Mouse (Mus musculus) left cerebral cortex, postnatal 14 days (tissue): Measurements from ENCODE around the gene Tmem217. TPM values are rescaled to one million over a fixed set of nuclear protein-coding genes. Genes with fewer than 3 reads are reported as not detected.
A peak's percentile ranks its signal among the peaks of the same experiment; 100 is the strongest.

ENCODE experiments used
- DNase-seq, 2 experiments: peaks; one replicate each; pipeline ENCODE4 v3.0.0; 2021 to 2022; ENCODE audit warnings: low spot score in 2 of 2, mixed read lengths in 1 of 2
- intact Hi-C: fragments of 180-260 bp; cut with DNase I; formaldehyde crosslinking; loops from one replicate; pipeline ENCODE4 v1.15.1; 2025
- long read RNA-seq, 2 experiments: library from polyadenylated mRNA; stranded (forward); transcript quantifications; one replicate each; pipeline ENCODE4 v2.0.0; 2021
- total RNA-seq, 2 experiments: library from RNA; stranded (reverse); gene quantifications; 2 replicates each; pipeline ENCODE4 v1.2.3; 2021

Gene Tmem217
- total RNA-seq: under 1 TPM in 1 of 2 experiments, not detected in 1; 0.68 TPM
- long read RNA-seq, experiment 1: 0 reads
- long read RNA-seq, experiment 2: 0 reads

DNA sequence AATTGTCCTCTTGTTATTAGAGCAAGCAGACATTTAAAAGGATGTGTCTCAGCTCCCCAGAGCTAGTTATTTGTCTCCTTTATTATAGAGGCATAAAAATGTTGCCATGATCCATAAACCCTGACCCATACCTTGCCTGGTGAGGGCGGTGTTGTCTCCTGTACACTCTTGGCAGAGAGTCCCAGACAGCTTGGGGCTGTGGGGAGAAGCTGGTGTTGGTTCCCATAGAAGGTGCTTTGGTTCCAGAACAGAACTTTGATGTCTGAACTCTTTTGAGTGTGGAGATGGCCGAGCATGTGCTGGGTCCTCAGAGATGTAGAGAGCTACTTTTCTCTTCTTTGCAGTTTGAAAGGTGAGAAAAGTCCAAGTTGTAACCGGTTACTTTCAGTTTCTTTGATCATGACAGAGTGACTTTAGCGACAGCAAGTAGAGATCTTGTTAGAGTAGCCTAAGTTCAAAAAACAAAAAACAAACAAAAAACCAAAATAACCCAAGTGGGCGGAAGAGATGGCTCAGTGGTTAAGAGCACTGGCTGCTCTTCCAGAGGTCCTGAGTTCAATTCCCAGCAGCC, at the start of gene Tmem217:
Gene Tmem217, minus strand, starts transcription at position 224 of the 571 bp plus-strand sequence.
- no peak for DNase-seq
- intact Hi-C loops: no loop called here

DNA sequence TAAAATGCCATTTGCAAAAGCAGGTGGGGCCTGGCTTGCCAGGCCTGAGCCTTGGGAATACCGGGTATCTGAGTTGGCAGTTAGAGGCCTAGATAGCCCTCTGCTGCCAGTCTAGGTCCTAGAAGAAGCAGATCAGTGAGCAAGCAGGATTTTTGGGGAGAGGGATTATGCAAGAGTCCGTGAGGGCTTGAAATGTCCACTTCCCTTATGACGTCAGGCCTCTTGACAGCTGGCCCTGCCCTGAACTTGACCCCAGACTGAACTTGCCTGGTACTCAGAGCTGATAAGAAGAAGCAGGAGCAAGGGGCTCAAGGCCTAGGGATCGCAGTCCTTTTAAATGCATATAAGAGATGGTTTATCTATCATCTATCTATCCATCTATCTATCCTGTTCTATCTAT, 49.2 kb upstream of the Tmem217 start:
- intact Hi-C loops: loop anchor here (5.0 kb wide), 1 partner anchor 281 kb away; no protein-coding TSS in a partner anchor
- DNase-seq: no peak

DNA sequence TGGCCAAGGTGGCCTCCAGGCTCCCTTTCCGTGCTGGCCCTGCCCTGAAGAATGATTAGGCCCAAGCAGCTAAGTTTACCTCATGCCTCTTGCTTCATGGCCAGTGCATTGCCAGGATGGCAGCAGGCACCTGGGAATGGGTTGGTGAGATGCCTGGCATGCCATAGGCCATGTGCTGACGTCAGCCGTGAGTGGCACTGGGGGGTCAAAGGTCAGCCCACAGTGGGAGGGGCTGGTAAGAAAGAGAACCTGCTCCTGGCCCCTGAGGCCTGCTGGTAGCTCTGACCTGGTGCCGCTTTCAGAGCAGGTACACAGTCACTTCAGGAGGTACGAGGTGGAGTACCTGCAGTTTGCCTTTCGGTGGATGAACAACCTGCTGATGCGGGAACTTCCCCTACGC, 47.4 kb upstream of the Tmem217 start:
- no peak for DNase-seq
- intact Hi-C loops: no loop called here

DNA sequence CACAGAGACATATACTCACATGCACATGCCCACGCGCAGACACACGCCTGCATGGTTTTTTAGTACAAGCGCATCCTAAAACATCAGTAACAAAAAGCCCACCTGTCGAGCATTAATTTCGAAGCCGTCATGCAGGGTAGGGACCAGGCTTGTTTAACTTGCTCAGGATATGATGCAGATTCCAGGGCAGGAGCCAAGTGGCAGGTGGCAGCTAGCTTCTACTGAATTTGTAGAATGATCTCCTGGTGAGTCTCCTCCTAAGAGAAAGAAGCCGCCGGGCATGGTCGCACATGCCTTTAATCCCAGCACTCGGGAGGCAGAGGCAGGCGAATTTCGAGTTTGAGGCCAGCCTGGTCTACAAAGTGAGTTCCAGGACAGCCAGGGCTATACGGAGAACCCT, 46.9 kb upstream of the Tmem217 start:
- no peak for DNase-seq
- intact Hi-C loops: no loop called here

DNA sequence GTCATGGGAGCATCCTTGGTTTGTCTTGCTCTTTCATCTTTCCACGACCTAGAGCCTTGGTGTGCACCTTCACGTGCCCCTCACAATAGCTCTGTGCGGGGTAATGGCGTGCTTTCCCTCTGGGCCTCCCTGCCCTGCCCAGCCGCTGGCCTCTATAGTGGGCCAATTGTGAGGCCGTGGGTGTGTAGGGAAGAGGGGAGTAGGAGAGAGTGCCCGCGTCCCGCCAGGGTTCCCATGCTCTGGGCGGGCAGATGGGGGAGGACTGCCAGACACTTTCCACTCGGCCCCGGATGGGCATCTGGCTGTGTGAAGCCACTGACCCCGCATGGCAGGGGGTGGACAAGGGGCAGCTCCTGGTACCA, 44.6 kb upstream of the Tmem217 start:
- intact Hi-C loops: no loop called here
- no peak for DNase-seq

DNA sequence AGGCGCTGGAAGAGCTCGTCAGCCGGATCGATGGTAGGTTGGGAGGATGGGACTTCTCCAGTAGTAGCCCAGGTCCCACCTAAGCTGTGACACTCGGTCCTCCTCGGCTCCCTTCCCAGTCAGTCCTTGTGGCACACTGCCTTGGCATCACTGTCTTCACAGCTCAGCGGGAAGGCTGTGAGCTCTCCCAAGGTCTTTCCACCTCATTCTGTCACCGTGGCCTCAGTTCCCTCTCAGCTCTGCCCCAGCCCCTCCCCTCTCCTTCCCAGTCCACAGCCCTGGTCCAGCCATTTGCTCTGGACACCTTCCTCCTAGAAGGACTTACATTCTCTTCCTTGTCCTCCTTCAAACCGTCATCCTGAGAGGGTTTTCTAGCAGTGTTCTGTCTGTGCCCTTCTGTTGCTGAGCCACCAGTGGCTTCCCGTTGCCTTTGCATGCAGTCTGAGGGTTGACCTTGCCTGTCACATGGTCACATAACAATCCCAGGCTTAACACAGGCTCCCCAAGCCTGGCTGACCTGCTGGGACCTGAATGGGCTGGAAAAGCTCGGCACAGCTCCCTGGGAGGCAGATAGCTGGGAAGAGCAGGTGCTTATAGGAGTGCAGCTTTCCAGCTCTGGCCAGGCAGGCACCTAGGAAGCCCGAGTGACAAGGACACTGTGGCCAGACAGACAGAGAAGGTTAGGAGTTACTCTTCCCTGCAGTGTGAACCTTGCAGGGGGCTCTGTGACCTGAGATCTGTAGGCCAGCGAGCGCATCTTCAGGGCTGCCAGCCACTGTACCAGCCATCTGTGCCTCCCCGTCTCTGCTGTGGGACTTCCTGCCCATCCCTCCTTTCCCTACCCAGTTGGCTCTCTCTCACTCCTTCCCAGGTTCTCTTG, 43.9 kb upstream of the Tmem217 start:
- no peak for DNase-seq
- intact Hi-C loops: no loop called here

DNA sequence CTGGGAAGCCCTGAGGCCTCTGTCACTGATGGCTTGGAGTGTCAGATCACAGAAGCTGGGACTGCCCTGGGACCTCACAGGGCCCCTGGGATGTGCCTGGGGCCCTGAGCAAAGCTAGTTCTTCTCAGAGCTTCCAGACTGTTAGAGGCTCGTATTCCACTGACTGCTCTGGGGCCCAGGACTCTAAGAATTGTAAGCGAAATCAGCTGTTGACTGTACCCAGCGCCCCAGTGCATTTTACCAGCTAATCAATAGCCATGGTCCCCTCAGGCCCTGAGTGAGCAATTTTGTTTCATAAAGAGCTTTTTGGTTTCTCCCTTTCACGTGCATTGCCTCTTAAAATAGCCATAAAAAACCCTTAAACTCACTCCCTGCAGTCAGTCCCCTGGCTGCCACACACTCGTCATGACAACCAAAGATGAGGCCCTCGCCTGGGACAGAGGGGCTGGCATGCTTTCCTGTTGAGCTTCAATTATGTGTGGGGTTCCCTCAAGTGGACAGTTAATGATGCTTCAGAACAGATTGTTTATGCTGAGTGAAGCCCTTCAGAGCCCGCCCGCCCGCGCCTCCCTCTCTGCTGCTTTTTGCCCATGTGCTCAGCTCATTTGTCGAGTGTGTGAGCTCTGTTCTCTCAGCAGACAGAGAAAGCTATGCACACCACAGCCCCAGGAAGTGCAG, 37.2 kb upstream of the Tmem217 start:
- intact Hi-C loops: no loop called here

DNA sequence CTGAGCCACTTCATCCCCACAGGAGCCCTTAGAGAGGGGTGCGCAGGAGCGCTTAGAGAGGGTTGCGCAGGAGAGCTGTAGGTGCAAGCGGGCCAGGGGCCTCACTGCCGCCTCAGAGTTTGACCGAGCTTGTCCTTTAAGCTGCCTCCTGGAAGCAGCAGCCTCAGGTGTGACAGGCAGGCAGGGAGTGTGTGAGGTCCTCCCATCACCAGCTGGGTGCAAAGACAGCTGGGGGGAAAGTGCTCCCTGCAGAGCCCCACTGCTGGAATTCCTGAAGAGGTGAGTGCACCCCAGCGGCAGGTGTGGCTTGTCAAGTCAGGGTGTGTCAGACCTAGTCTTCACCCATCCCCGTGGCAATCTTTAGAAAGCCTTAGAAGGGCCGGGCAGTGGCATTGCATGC, 34.7 kb upstream of the Tmem217 start:
- intact Hi-C loops: no loop called here
- DNase-seq: no peak

More for the DNA sequence above, 37.2 kb upstream of the Tmem217 start:
- DNase-seq: peak; percentile 37 to 51

DNA sequence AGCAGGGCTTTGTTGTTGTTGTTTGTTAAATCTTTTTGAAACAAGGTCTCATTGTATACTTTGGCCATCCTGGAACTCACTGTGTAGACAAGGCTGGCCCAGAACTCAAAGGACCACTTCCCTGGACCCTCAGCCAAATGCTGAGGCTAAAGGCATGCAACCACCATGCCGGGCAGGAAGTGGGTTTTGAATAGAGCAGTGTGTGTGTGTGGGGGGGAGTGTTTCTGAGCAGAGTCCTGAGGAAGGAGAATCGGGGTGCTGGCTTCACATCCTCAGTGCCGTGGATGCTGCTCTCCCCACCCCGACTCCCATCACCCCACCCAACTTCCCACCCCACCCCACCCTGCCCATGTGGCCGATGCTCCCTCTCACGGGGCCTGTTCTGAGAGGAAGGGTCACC, 33.3 kb upstream of the Tmem217 start:
- DNase-seq: no peak
- intact Hi-C loops: no loop called here

DNA sequence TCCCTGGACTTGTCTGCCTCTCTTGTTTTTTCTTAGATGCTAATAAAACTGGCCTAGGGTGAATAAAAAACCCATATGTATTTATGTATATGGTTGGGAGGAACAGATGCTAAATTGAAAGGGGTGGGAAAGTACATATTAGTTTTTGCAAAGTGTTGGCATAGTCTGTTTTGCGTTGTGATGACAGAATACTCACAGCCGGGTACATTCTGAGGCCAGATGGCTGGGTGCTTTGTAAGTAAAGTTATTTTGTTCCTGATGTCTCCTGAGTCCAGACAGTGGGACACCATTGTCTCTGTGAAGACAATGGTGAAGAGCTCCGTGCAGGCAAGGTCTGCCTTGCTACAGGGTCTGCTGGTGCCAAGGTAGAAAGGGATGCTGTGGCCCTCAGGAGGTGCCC, 32.6 kb upstream of the Tmem217 start:
- intact Hi-C loops: no loop called here
- DNase-seq: no peak

DNA sequence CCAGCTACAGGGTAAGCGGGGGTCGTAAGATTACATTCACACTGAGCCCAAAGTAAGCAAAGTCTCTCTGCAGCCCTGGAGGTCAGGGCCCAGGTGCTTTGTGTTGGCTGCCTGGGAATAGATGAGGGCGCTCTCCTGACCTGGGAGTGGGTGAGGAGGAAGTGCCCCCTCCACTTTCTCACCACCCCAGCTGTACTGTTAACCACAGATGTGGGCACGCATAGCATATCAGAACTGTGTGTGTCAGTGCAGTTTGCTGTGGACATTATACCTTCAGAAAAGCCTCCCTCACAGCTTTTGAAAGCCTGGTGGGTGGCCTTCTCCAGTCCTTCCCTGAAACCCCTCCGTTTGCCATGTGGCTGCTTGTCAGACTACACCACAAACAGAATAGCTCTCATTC, 32.1 kb upstream of the Tmem217 start:
- no peak for DNase-seq
- intact Hi-C loops: no loop called here

DNA sequence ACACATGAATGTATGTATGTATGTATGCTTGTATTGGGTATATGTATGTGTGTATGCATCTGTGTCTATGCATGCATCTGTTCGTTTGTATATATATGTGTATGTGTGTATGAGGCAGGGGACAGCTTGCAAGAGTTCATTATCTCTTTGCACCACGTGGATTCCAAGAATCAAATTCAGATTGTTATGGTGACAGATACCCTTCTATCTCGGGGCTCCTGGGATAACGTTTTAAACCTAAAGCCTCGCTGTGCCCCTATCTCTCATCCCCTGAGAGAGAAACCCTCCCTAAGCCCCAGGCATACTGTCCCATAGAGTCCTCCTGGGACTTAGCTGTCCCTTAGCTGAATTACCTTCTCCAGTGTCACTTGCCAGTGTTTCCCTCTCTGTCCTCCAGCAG, 31.4 kb upstream of the Tmem217 start:
- intact Hi-C loops: no loop called here

DNA sequence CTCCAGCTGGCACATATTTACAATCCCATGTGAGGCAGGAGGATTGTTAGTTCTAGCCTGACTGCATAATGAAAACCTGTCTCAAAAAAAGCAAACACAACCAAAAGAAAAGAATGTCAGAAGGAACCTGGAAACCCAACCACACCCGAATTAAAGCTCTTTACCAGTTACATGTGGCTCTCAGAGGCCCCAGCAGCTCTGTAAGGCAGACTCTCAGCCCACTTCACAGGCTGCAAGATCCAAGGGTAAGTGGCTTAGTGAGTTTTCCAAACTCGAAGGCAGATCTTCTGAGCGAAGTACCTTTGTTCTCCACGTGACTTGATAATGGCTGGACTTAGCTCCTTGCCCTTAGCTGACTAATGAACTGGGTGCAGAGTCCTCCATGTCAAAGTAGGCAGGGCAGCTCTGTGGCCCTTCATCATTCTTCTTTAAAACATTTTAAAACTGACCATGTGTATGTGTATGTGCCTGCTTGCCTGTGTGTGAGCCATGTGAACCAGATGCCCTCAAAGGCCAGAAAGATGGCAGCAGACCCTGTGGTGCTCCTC, 27.5 kb upstream of the Tmem217 start:
- intact Hi-C loops: no loop called here
- no peak for DNase-seq

More for the DNA sequence above, 31.4 kb upstream of the Tmem217 start:
- DNase-seq: no peak

DNA sequence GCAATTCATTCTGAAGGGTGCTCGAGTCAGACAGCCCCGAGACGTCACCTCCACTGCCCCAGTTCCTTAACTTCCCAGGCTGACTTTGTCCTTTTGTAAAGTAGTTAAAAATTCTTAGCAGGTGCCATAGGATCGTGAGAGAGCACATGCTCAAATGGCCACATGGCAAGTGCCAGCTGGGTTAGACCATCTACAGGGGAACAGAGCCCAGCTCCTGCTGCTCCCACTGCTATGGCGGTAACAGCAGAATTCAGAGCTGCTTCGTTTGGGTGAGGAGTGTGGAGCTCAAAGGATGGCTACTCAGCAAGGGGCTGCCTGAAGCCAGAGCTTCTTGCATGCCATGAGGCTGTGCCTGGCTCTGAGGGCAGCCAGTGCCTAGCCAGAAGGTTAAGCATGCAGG, 17.6 kb upstream of the Tmem217 start:
- no peak for DNase-seq
- intact Hi-C loops: no loop called here

DNA sequence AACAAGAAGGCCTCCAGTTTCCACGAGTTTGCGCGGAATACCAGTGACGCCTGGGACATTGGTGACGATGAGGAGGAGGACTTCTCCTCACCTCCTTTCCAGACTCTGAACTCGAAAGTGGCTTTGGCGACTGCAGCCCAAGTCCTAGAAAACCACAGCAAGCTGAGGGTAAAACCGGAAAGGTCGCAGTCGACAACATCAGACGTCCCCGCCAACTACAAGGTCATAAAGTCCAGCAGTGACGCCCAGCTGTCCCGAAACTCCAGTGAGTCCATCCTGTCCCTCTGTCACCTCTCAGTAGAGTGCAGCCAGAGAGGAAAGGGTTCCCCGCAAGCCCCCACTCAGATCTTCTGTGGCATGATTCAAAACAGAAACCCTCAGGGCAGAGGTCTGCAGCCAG, 16.2 kb upstream of the Tmem217 start:
- intact Hi-C loops: no loop called here
- no peak for DNase-seq

DNA sequence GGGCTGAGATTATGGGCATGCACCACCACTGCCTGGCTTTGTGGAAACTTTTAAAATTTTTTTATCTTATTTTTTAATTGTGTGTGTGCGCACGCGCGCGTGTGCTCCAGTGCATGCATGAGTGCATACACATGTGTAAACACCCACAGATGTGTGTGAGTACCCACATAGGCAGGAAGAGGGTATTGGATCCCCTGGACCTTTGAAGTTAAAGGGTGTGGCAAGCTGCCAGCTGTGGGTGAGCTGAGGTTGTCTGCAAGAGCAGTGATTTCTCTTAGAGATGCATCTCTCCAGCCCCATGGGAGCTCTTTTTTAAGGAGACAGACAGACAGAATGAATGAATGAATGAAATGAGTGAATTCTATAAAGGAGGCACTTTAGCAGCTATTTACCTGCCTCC, 13.3 kb upstream of the Tmem217 start:
- intact Hi-C loops: no loop called here

DNA sequence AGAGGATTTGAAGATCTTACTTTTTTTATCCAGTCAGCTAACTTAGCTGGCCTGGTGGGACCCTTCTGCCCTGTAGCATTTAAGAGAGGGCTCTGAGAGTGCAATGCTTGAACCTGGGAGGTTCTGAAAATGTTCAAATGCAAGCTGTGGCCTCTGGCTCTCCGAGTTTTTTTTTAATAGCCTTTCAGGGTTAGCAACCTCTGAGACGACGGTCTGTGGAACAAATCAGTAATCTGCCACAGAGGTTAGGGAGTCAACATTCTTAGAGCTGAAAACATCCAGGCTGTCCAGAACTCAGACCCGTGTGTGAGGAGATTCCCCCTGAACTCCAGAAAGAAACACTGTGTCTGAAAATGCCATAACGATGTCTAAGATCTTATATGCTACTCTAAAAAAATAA, 6.3 kb upstream of the Tmem217 start:
- intact Hi-C loops: no loop called here
- no peak for DNase-seq

More for the DNA sequence above, 13.3 kb upstream of the Tmem217 start:
- DNase-seq: no peak

DNA sequence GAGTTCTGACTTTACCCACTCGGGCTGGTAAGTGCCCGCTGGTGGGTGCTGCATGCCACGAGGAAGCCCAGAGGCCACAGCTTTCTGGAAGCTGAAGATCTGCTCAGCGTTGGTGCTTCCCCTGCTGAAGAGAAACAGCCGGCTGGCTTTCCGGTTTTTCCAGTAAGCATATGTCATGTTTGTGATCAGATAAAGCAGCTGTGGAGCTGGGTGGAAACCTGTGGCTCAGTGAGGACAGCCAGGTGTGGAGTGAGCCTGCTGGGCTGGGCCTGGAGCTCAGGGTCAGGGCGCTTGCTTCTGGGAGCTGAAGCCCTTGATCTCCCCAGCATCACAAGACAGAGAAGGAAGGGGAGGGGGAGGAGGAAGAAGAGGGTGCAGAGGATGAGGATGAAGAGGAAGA, 4.7 kb upstream of the Tmem217 start:
- no peak for DNase-seq
- intact Hi-C loops: no loop called here

DNA sequence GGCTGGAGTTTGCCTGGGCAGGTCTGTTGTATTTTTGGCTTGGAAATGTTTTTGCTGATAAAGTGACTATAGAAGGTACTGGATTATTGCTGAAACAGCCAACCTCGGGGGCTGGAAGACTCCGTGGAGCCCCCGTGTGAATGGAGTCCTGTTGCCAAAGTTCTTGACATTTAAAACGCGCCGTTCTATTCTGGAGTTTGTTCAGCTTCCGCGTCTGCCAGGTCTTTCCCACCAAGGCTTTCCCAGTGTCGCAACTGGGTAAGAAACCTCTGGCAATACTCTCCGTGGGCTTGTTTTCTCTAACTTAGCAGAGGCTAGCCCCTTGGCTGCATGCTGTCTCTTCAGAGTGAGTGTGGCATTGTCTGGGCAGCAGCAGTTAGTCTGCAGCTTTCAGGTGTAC, 4.3 kb upstream of the Tmem217 start:
- intact Hi-C loops: no loop called here
- DNase-seq: no peak

DNA sequence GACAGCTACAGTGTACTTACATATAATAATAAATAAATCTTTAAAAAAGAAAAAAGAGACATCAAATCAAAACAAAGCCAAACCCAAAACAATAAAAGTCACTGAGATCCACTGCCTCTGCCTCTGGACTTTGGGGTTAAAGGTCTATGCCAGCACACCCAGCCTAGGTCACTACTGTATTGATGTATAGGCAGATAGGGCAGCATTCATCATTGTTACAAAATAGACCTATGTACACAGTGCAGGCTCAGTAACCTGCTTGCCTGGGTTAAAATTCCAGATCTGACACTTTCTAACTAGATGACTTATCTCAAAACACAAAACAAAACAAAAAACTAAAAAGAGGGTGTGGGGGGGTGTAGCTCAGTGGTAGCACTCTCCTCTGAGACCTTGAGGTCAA, 2.0 kb upstream of the Tmem217 start:
- intact Hi-C loops: no loop called here

More for the DNA sequence above, 2.0 kb upstream of the Tmem217 start:
- no peak for DNase-seq
